Mouse (Mus musculus) liver, embryonic 14.5 days (tissue): ENCODE measurements around the gene Cilp2. TPM values are rescaled to one million over a fixed set of nuclear protein-coding genes. Genes with fewer than 3 reads are reported as not detected.

Source experiments
- ATAC-seq: fragments of 200-750 bp; cut with Nextera tagmentation; 2 replicates; pipeline ENCODE4 v1.8.0; 2017; ENCODE audit warnings: moderate number of reproducible peaks, mild to moderate bottlenecking, moderate library complexity; ENCODE audit not compliant: insufficient read depth
- DNase-seq, 3 experiments: peaks; one replicate each; pipeline ENCODE4 v3.0.0-alpha.2; 2012 to 2013; ENCODE audit warnings: low read depth in 3 of 3, low spot score in 3 of 3
- H3K27ac ChIP-seq: fragments of 300-500 bp; sonication (generic); 2 replicates; pipeline ENCODE4 v1.5.1; 2014; ENCODE audit warnings: moderate library complexity, mild to moderate bottlenecking, control low read depth, inconsistent platforms
- H3K27me3 ChIP-seq: fragments of 300-500 bp; sonication (generic); 2 replicates; pipeline ENCODE4 v1.6.1; 2014; ENCODE audit warnings: mild to moderate bottlenecking, low read length, moderate library complexity; ENCODE audit not compliant: control insufficient read depth, insufficient read depth
- H3K36me3 ChIP-seq: fragments of 300-500 bp; sonication (generic); replicated peaks from 2 replicates; pipeline ENCODE4 v1.6.1; 2014; ENCODE audit warnings: low read depth; ENCODE audit not compliant: control insufficient read depth, insufficient read depth
- H3K4me1 ChIP-seq, 2 experiments: fragments of 200-500 bp in 1 of 2; fragments of 300-500 bp in 1 of 2; sonication (generic) in 1 of 2; replicated peaks; 2 replicates each; pipeline ENCODE4 v1.6.1; 2012 to 2014; ENCODE audit warnings: antibody characterized with exemption in 1 of 2, inconsistent platforms in 1 of 2, low read length in 1 of 2; ENCODE audit not compliant: control insufficient read depth in 2 of 2, insufficient read depth in 2 of 2
- H3K4me2 ChIP-seq: fragments of 300-500 bp; sonication (generic); 2 replicates; pipeline ENCODE4 v1.6.1; 2014; ENCODE audit warnings: low read depth, mild to moderate bottlenecking, control low read depth, moderate library complexity
- H3K4me3 ChIP-seq, 2 experiments: fragments of 200-500 bp in 1 of 2; fragments of 300-500 bp in 1 of 2; sonication (generic) in 1 of 2; 2 replicates each; pipeline ENCODE4 v1.5.1; 2012 to 2014; ENCODE audit warnings: low read depth in 2 of 2, low read length in 2 of 2, mild to moderate bottlenecking in 2 of 2, control low read depth in 1 of 2, inconsistent platforms in 1 of 2, moderate library complexity in 1 of 2; ENCODE audit not compliant: insufficient read depth in 1 of 2
- H3K9ac ChIP-seq: fragments of 300-500 bp; sonication (generic); replicated peaks from 2 replicates; pipeline ENCODE4 v1.6.1; 2014; ENCODE audit warnings: mild to moderate bottlenecking, control low read depth, moderate library complexity
- H3K9me3 ChIP-seq: fragments of 300-500 bp; sonication (generic); 2 replicates; pipeline ENCODE4 v1.6.1; 2016; ENCODE audit warnings: low read length, mixed read lengths; ENCODE audit not compliant: control insufficient read depth
- CTCF ChIP-seq: IDR thresholded peaks from 2 replicates; pipeline ENCODE4 v1.5.1; 2016; ENCODE audit warnings: antibody characterized with exemption, low read depth, control low read depth
- EP300 ChIP-seq: IDR thresholded peaks from 2 replicates; pipeline ENCODE4 v1.6.1; 2016; ENCODE audit warnings: antibody characterized with exemption, low read depth
- WGBS: fragments of 180-500 bp; shearing (Covaris S2); extraction: QIAGEN DNeasy Blood & Tissue Kit; methylation state at CpG from one replicate; pipeline ENCODE4 v1.1.7; 2014; ENCODE audit not compliant: insufficient replicate concordance; 5-methylcytosine and 5-hydroxymethylcytosine counted together
- polyA plus RNA-seq, 2 experiments: library from polyadenylated mRNA; depleted of rRNA in 1 of 2; stranded (reverse) in 1 of 2; unstranded in 1 of 2; fragments of >200 nt; fragmentation: Nextera tagmentation in 1 of 2; extraction: Ambion mirVana in 1 of 2; gene quantifications; 2 replicates each; pipeline versions ENCODE4 v1.2.1 to v1.2.3; 2012 to 2014

Cilp2 gene
- polyA plus RNA-seq, 2 experiments = 0.03 TPM; not detected in 1

GRCm38 (mm10) chr8:69879678-69880077 is 7.8 kb downstream of the Cilp2 start:
- Histone ChIP-seq H3K27me3 (peaks cover 56% of the 10 kb centered on the region), H3K4me2 (no peak overlapping the region), H3K9ac (no peak overlapping the region), H3K27ac (no peak overlapping the region), H3K36me3 (no peaks in the 10 kb centered on the region), H3K4me3 (no peak overlapping the region), H3K4me1 (no peaks in the 10 kb centered on the region), H3K9me3 (no peaks in the 10 kb centered on the region)
- ATAC-seq = no peak
- WGBS = 50% methylated on average over 8 of the region's 8 CpGs
- DNase-seq = no peak
- TF ChIP-seq CTCF = no peak
- TF ChIP-seq EP300 = no peak

- Histone ChIP-seq H3K9ac (no peak overlapping the region), H3K4me1 (no peaks in the 10 kb centered on the region), H3K36me3 (no peaks in the 10 kb centered on the region), H3K4me3 (no peak overlapping the region), H3K9me3 (no peaks in the 10 kb centered on the region), H3K4me2 (no peak overlapping the region), H3K27ac (no peak overlapping the region), H3K27me3 (peaks cover 40% of the 10 kb centered on the region)
- WGBS = 41% methylated on average over 3 of the region's 3 CpGs
- ATAC-seq (no peak), DNase-seq (no peak)
- no peak for TF ChIP-seq EP300
- TF ChIP-seq CTCF = no peak
Measured at GRCm38 (mm10) chr8:69877992-69878391, 9.5 kb downstream of the Cilp2 start.

- H3K9me3 ChIP-seq = no peaks in the 10 kb centered on the region
- H3K4me2 ChIP-seq = no peak overlapping the region
- TF ChIP-seq CTCF (no peak), EP300 (no peak)
- ATAC-seq = no peak
- H3K36me3 ChIP-seq = no peaks in the 10 kb centered on the region
- no peaks in the 10 kb centered on the region for H3K4me1 ChIP-seq
- no peak overlapping the region for H3K4me3 ChIP-seq
- H3K27me3 ChIP-seq = peaks cover 34% of the 10 kb centered on the region
- no peak overlapping the region for H3K27ac ChIP-seq
- 80% methylated on average over 4 of the region's 4 CpGs for WGBS
- no peak for DNase-seq
- no peak overlapping the region for H3K9ac ChIP-seq
Measured at GRCm38 (mm10) chr8:69877396-69877795, 10.1 kb downstream of the Cilp2 start.

- TF ChIP-seq CTCF = no peak
- no peak for TF ChIP-seq EP300
- Histone ChIP-seq H3K9me3 (no peaks in the 10 kb centered on the region), H3K36me3 (no peaks in the 10 kb centered on the region), H3K4me2 (no peak overlapping the region), H3K4me1 (no peaks in the 10 kb centered on the region), H3K4me3 (no peak overlapping the region), H3K27me3 (peaks cover 29% of the 10 kb centered on the region), H3K9ac (no peak overlapping the region), H3K27ac (no peak overlapping the region)
- no peak for ATAC-seq
- 60% methylated on average over 10 of the region's 10 CpGs for WGBS
- no peak for DNase-seq
Measured at GRCm38 (mm10) chr8:69876967-69877366, 10.5 kb downstream of the Cilp2 start.

GRCm38 (mm10) chr8:69876097-69876496 is 11.4 kb downstream of the Cilp2 start:
- H3K4me2 ChIP-seq = no peak overlapping the region
- no peaks in the 10 kb centered on the region for H3K4me1 ChIP-seq
- H3K9ac ChIP-seq = no peak overlapping the region
- WGBS = 36% methylated on average over 10 of the region's 10 CpGs
- TF ChIP-seq EP300 = no peak
- TF ChIP-seq CTCF = no peak
- ATAC-seq (no peak), DNase-seq (no peak)
- no peak overlapping the region for H3K27ac ChIP-seq
- no peak overlapping the region for H3K4me3 ChIP-seq
- no peaks in the 10 kb centered on the region for H3K36me3 ChIP-seq
- H3K27me3 ChIP-seq = peaks cover 21% of the 10 kb centered on the region
- no peaks in the 10 kb centered on the region for H3K9me3 ChIP-seq
